Mouse (Mus musculus): ENCODE data around the gene Lnp1. TPM values are rescaled to one million over a fixed set of nuclear protein-coding genes. Genes with fewer than 3 reads are reported as not detected.
"Not testable (repeated sequence)": the region's sequence is repeated elsewhere in the genome, so short reads cannot be mapped to it uniquely, and the experiment has no call there.

Gene Lnp1
- not detected in 2 replicates for polyA plus RNA-seq (2015; fragmentation: Nextera tagmentation; extraction: Ambion mirVana)

DNA sequence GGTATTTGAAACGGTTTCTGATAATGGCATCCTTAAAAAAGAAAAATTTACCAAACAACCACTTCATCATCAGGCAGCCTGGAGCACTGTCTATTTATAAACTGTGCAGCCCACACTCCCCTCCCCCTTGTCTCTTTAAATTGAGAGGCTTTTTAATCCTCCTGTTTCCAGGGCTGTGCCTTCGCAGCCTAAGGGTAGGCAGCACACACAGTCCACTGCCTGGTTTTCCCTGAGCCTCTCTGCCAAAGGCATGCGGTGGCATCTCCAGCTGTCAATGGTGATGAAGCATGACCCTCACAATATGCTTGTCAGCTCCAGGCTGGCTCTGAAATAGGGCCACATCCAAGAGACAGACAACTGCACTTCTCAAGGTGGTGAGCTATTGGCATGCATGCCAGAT lies at the start of gene Lnp1:
TSS of gene Lnp1 (minus strand) at position 39 of the 400 bp plus-strand sequence.
- Histone ChIP-seq H3K9me3 (replicated peaks; ENCODE audit: control insufficient read depth, low read length, poor library complexity, severe bottlenecking) (no peaks in the 10 kb centered on the region), H3K4me1 (ENCODE audit: control insufficient read depth, insufficient read depth, low read length) (no peaks in the 10 kb centered on the region), H3K36me3 (ENCODE audit: control insufficient read depth, insufficient read depth, low read length) (no peaks in the 10 kb centered on the region), H3K9ac (ENCODE audit: low read depth, low read length) (no peak within 1 kb of the TSS), H3K27me3 (ENCODE audit: control insufficient read depth, insufficient read depth, low read depth, low read length) (no peaks in the 10 kb centered on the region), H3K27ac (ENCODE audit: low read length) (no peak within 1 kb of the TSS), H3K4me3 (ENCODE audit: low read depth, low read length) (no peak within 1 kb of the TSS), H3K4me2 (ENCODE audit: low read length) (no peak within 1 kb of the TSS)
- ATAC-seq = peak; percentile 76
- WGBS = 40% methylated on average over 3 of the region's 3 CpGs

DNA sequence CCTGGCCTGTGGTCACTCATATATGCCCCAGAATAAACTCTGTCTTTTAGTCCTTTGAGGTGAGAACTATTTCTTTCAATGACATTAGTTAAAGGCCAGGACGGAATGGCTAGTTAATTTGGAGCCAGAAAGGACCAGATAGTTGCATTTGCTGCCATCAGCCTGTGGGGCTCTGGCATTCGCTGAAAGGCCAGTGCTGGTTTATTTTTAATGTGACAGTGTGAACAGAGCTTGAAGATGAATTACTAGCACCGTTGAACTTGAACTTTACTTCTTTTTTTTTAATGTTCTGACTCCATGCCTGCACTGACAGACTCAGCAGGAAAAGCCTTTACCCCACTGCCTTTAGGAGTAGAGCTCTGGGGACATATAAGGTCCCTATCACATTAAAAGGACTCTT lies 46.8 kb upstream of the Lnp1 start:
- no peak overlapping the region for H3K9ac ChIP-seq (ENCODE audit: low read depth, low read length)
- no peak overlapping the region for H3K4me2 ChIP-seq (ENCODE audit: low read length)

DNA sequence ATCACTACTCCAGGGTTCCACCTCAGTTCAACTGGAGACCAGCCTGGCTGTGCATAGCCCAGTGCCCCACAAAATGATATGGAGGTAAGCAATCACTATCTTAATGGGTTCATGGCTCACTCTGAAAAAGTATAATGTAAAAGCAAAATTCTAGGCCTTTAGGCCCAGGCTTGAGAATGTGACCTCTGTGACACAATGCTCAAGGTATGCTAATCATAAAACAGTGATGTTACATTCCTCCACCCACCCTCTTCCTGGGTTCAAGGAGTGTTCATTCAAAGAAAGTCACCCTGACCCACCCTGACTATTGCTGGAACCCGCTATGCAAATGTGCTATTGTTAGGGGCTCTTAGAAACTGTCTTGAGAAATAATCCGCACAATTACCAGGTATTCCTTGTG lies 30.4 kb upstream of the Lnp1 start:
- H3K27ac ChIP-seq (ENCODE audit: low read length); H3K4me2 ChIP-seq (ENCODE audit: low read length); H3K9ac ChIP-seq (ENCODE audit: low read depth, low read length); H3K4me1 ChIP-seq (ENCODE audit: control insufficient read depth, insufficient read depth, low read length); H3K9me3 ChIP-seq (replicated peaks; ENCODE audit: control insufficient read depth, low read length, poor library complexity, severe bottlenecking); H3K4me3 ChIP-seq (ENCODE audit: low read depth, low read length); H3K36me3 ChIP-seq (ENCODE audit: control insufficient read depth, insufficient read depth, low read length); H3K27me3 ChIP-seq (ENCODE audit: control insufficient read depth, insufficient read depth, low read depth, low read length); ATAC-seq: not testable (repeated sequence)
- WGBS = 95% methylated on average over 2 of the region's 2 CpGs

More for the DNA sequence above, 46.8 kb upstream of the Lnp1 start:
- H3K27ac ChIP-seq (ENCODE audit: low read length) = no peak overlapping the region
- no peak for ATAC-seq
- WGBS = 79% methylated on average over 3 of the region's 3 CpGs
- H3K4me3 ChIP-seq (ENCODE audit: low read depth, low read length) = no peak overlapping the region
- H3K36me3 ChIP-seq (ENCODE audit: control insufficient read depth, insufficient read depth, low read length) = no peaks in the 10 kb centered on the region
- H3K27me3 ChIP-seq (ENCODE audit: control insufficient read depth, insufficient read depth, low read depth, low read length) = no peaks in the 10 kb centered on the region
- no peaks in the 10 kb centered on the region; the same call in 1 of the 2 replicates for H3K9me3 ChIP-seq (replicated peaks; ENCODE audit: control insufficient read depth, low read length, poor library complexity, severe bottlenecking)
- no peaks in the 10 kb centered on the region for H3K4me1 ChIP-seq (ENCODE audit: control insufficient read depth, insufficient read depth, low read length)

DNA sequence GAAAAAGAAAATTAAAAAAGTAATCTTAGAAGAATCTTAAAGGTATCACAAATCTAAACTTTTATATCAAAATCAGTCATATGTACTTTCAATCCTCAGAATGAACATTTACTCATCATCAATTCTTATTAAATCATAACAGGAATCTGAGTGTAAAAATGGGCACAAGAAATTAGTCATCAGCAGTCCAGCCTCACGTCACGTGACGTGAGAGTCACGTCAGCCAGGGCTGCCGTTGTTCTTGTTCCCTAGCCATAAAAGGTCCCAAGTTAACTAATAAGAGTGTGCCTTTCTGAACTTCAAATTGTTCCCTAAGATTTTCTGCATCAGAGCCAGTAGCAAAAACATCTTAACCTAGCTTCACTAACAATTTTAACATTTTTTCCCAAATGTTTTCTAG lies 21.2 kb upstream of the Lnp1 start:
- no peak overlapping the region for H3K4me2 ChIP-seq (ENCODE audit: low read length)
- ATAC-seq = no peak
- no peak overlapping the region for H3K27ac ChIP-seq (ENCODE audit: low read length)
- H3K9ac ChIP-seq (ENCODE audit: low read depth, low read length) = no peak overlapping the region
- no peaks in the 10 kb centered on the region for H3K27me3 ChIP-seq (ENCODE audit: control insufficient read depth, insufficient read depth, low read depth, low read length)
- WGBS = 95% methylated on average over 5 of the region's 5 CpGs
- H3K4me1 ChIP-seq (ENCODE audit: control insufficient read depth, insufficient read depth, low read length) = no peaks in the 10 kb centered on the region
- H3K4me3 ChIP-seq (ENCODE audit: low read depth, low read length) = no peak overlapping the region
- H3K36me3 ChIP-seq (ENCODE audit: control insufficient read depth, insufficient read depth, low read length) = no peaks in the 10 kb centered on the region
- H3K9me3 ChIP-seq (replicated peaks; ENCODE audit: control insufficient read depth, low read length, poor library complexity, severe bottlenecking) = no peaks in the 10 kb centered on the region

DNA sequence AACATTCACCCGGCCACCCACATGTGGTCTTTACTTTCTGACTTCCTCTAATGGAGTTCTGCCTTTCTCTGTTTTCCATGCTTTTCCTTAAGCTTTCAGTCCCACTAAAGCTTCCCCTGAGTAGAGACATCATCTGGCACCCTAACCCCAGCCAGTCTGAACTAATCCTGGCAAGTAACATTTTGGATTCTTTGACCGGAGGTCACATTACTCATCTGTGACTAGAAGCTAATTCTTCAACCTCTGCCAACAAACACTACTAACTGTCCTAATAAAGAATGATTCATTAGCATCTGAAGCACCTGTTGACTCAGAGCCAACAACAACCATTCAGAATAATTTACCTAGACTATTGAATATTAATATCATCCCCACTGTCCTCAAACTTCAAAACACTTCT lies 14.5 kb upstream of the Lnp1 start:
- no peak for ATAC-seq
- 94% methylated on average over 2 of the region's 2 CpGs for WGBS

DNA sequence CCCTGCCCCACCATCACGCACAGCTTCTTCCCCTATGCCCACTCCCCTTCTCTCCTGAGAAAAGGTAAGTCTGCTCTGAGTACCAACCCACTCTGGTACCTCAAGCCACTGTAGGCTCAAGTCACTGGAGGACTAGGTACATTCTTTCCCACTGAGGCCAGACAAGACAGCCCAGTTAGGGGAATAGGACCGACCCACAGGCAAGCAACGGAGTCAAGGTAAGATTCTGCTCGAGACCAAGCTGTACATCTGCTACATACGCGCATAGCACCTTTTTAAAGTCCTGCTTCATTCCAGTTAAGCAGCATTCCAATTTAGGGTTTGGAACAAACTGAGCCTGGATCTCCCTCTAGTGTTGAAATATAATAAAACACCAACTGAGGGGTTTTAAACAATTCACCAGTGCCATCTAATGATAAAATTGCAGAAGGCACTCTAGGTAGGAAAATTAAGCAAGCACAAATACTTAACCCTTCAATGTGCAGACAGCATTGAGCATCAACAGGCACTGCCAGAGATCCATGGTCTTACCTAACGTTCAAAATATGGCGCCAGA lies 7.7 kb downstream of the Lnp1 start:
- Histone ChIP-seq H3K27ac (ENCODE audit: low read length) (no peak overlapping the region), H3K9ac (ENCODE audit: low read depth, low read length) (no peak overlapping the region), H3K4me1 (ENCODE audit: control insufficient read depth, insufficient read depth, low read length) (no peaks in the 10 kb centered on the region), H3K4me2 (ENCODE audit: low read length) (no peak overlapping the region), H3K4me3 (ENCODE audit: low read depth, low read length) (no peak overlapping the region), H3K36me3 (ENCODE audit: control insufficient read depth, insufficient read depth, low read length) (no peaks in the 10 kb centered on the region), H3K27me3 (ENCODE audit: control insufficient read depth, insufficient read depth, low read depth, low read length) (no peaks in the 10 kb centered on the region), H3K9me3 (replicated peaks; ENCODE audit: control insufficient read depth, low read length, poor library complexity, severe bottlenecking) (no peaks in the 10 kb centered on the region)
- peak; percentile 87 for ATAC-seq
- 28% methylated on average over 8 of the region's 8 CpGs for whole genome bisulfite sequencing

More for the DNA sequence above, 14.5 kb upstream of the Lnp1 start:
- H3K4me3 ChIP-seq (ENCODE audit: low read depth, low read length) = no peak overlapping the region
- no peak overlapping the region for H3K9ac ChIP-seq (ENCODE audit: low read depth, low read length)
- H3K36me3 ChIP-seq (ENCODE audit: control insufficient read depth, insufficient read depth, low read length) = no peaks in the 10 kb centered on the region
- H3K4me1 ChIP-seq (ENCODE audit: control insufficient read depth, insufficient read depth, low read length) = no peaks in the 10 kb centered on the region
- H3K9me3 ChIP-seq (replicated peaks; ENCODE audit: control insufficient read depth, low read length, poor library complexity, severe bottlenecking) = no peaks in the 10 kb centered on the region
- no peak overlapping the region for H3K27ac ChIP-seq (ENCODE audit: low read length)
- H3K27me3 ChIP-seq (ENCODE audit: control insufficient read depth, insufficient read depth, low read depth, low read length) = no peaks in the 10 kb centered on the region
- no peak overlapping the region for H3K4me2 ChIP-seq (ENCODE audit: low read length)

DNA sequence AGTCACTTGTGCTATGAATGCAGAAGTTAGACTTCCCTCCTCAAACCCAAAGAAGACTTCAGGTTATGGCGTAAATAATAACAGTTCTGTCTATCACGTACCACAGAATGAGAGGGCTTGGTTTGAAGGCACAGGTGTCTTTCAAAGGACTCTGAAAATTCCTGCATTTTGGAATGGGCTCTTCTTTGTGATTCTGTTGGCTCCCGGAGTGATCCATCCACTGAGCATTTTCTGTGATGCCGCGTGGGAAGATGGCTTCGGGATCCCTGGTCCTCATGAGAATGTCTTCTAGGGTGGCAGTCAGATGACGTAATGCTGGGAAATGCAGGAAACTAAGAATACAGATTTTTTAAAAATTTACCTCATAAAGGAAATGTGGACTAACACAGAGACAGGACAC lies 10.6 kb downstream of the Lnp1 start:
- 88% methylated on average over 7 of the region's 7 CpGs for WGBS
- no peak for ATAC-seq
- H3K4me3 ChIP-seq (ENCODE audit: low read depth, low read length) = no peak overlapping the region
- no peaks in the 10 kb centered on the region for H3K9me3 ChIP-seq (replicated peaks; ENCODE audit: control insufficient read depth, low read length, poor library complexity, severe bottlenecking)
- no peaks in the 10 kb centered on the region for H3K27me3 ChIP-seq (ENCODE audit: control insufficient read depth, insufficient read depth, low read depth, low read length)
- no peak overlapping the region for H3K27ac ChIP-seq (ENCODE audit: low read length)
- H3K4me1 ChIP-seq (ENCODE audit: control insufficient read depth, insufficient read depth, low read length) = no peaks in the 10 kb centered on the region
- H3K9ac ChIP-seq (ENCODE audit: low read depth, low read length) = no peak overlapping the region
- no peaks in the 10 kb centered on the region for H3K36me3 ChIP-seq (ENCODE audit: control insufficient read depth, insufficient read depth, low read length)
- no peak overlapping the region for H3K4me2 ChIP-seq (ENCODE audit: low read length)

DNA sequence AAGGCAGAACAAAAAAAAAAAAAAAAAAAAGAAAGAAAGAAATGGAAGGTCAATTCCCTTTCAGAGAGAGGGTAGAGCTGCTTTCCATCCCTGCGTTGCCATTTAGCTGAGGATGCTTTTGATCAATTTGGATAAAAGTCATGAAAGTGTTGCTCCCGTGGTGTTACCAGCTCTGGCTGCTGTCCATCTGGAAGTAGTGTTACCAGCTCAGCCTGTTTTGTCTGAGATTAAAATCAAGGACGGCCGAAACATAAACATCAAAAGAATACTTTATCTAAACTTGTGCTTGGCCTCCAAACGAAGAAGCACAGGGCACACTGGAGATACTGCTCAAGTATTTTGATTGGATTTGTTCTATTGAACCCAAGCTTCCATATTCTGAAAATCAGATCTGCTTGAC lies 18.9 kb downstream of the Lnp1 start:
- no peaks in the 10 kb centered on the region for H3K4me1 ChIP-seq (ENCODE audit: control insufficient read depth, insufficient read depth, low read length)
- H3K4me3 ChIP-seq (ENCODE audit: low read depth, low read length) = no peak overlapping the region
- H3K9me3 ChIP-seq (replicated peaks; ENCODE audit: control insufficient read depth, low read length, poor library complexity, severe bottlenecking) = no peaks in the 10 kb centered on the region
- no peak for ATAC-seq
- H3K9ac ChIP-seq (ENCODE audit: low read depth, low read length) = no peak overlapping the region
- no peaks in the 10 kb centered on the region for H3K36me3 ChIP-seq (ENCODE audit: control insufficient read depth, insufficient read depth, low read length)
- no peak overlapping the region for H3K4me2 ChIP-seq (ENCODE audit: low read length)
- no peaks in the 10 kb centered on the region for H3K27me3 ChIP-seq (ENCODE audit: control insufficient read depth, insufficient read depth, low read depth, low read length)
- no peak overlapping the region for H3K27ac ChIP-seq (ENCODE audit: low read length)
- WGBS = 59% methylated on average over 5 of the region's 5 CpGs

DNA sequence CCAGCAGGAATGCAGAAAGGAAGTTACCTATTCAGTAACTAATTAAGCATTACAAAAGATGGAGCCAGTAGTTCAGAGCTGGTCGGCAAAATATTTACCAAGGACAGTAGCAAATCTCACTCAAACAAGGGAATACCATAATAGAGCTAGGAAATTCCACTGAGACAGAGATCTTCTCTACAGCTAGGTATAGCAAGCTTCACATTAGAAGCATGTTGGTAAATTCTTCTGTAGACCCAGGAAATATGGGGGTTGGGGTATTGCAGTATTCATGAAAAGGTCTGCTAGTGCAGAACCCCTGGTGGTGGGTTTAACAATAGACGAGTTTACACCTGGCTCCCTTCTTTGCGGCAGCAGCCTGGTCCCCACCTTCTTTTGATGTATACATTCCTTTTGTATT lies 25.7 kb downstream of the Lnp1 start:
- not testable (repeated sequence) for H3K9me3 ChIP-seq (replicated peaks; ENCODE audit: control insufficient read depth, low read length, poor library complexity, severe bottlenecking); H3K36me3 ChIP-seq (ENCODE audit: control insufficient read depth, insufficient read depth, low read length); H3K27ac ChIP-seq (ENCODE audit: low read length); H3K27me3 ChIP-seq (ENCODE audit: control insufficient read depth, insufficient read depth, low read depth, low read length); H3K4me2 ChIP-seq (ENCODE audit: low read length); H3K4me1 ChIP-seq (ENCODE audit: control insufficient read depth, insufficient read depth, low read length); H3K9ac ChIP-seq (ENCODE audit: low read depth, low read length); ATAC-seq; H3K4me3 ChIP-seq (ENCODE audit: low read depth, low read length)
- 62% methylated on average over 3 of the region's 3 CpGs for WGBS
